Mouse (Mus musculus) kidney, adult 2 months (tissue): ENCODE results near the gene Tigd4. TPM values are rescaled to one million over a fixed set of nuclear protein-coding genes. Genes with fewer than 3 reads are reported as not detected.
A peak's percentile ranks its signal among the peaks of the same experiment; 100 is the strongest.

Experiments
- DNase-seq: peaks from one replicate; pipeline ENCODE4 v3.0.0; 2021
- H3K27ac ChIP-seq: fragments of 200-500 bp; 2 replicates; pipeline ENCODE4 v1.5.1; 2012; ENCODE audit warnings: low read depth, low read length, control low read depth, inconsistent platforms; ENCODE audit not compliant: insufficient read depth
- H3K27me3 ChIP-seq: fragments of 200-500 bp; replicated peaks from 2 replicates; pipeline ENCODE4 v1.6.1; 2012; ENCODE audit warnings: mild to moderate bottlenecking, moderate library complexity, low read length, inconsistent platforms; ENCODE audit not compliant: control insufficient read depth, insufficient read depth
- H3K36me3 ChIP-seq: fragments of 200-500 bp; 2 replicates; pipeline ENCODE4 v1.6.1; 2012; ENCODE audit warnings: mild to moderate bottlenecking, moderate library complexity, low read length, inconsistent platforms; ENCODE audit not compliant: control insufficient read depth, insufficient read depth
- H3K4me1 ChIP-seq: fragments of 200-500 bp; 2 replicates; pipeline ENCODE4 v1.6.1; 2011; ENCODE audit warnings: low read length; ENCODE audit not compliant: control insufficient read depth, insufficient read depth
- H3K4me3 ChIP-seq: fragments of 200-500 bp; 2 replicates; pipeline ENCODE4 v1.5.1; 2011; ENCODE audit warnings: mild to moderate bottlenecking, low read depth, low read length, control low read depth; ENCODE audit not compliant: insufficient read depth
- CTCF ChIP-seq: fragments of 200-500 bp; conservative IDR thresholded peaks from 2 replicates; pipeline ENCODE4 v1.5.1; 2011; ENCODE audit warnings: low read depth, mild to moderate bottlenecking, control low read depth, low read length, moderate library complexity, mixed read lengths; ENCODE audit not compliant: insufficient read depth, insufficient read length
- POLR2A ChIP-seq: fragments of 200-500 bp; IDR thresholded peaks from one replicate; pipeline ENCODE4 v1.6.1; 2011; ENCODE audit warnings: low read depth, low read length, control low read depth
- WGBS: fragments of 180-500 bp; shearing (Covaris S2); methylation state at CpG from one replicate; pipeline ENCODE4 v1.1.7; 2018; 5-methylcytosine and 5-hydroxymethylcytosine counted together
- polyA plus RNA-seq: library from polyadenylated mRNA; depleted of rRNA; stranded (reverse); fragments of >200 nt; gene quantifications from 2 replicates; pipeline ENCODE4 v1.2.3, GENCODE M21; 2012

The Tigd4 gene
- polyA plus RNA-seq, 1 experiment = not detected

DNA sequence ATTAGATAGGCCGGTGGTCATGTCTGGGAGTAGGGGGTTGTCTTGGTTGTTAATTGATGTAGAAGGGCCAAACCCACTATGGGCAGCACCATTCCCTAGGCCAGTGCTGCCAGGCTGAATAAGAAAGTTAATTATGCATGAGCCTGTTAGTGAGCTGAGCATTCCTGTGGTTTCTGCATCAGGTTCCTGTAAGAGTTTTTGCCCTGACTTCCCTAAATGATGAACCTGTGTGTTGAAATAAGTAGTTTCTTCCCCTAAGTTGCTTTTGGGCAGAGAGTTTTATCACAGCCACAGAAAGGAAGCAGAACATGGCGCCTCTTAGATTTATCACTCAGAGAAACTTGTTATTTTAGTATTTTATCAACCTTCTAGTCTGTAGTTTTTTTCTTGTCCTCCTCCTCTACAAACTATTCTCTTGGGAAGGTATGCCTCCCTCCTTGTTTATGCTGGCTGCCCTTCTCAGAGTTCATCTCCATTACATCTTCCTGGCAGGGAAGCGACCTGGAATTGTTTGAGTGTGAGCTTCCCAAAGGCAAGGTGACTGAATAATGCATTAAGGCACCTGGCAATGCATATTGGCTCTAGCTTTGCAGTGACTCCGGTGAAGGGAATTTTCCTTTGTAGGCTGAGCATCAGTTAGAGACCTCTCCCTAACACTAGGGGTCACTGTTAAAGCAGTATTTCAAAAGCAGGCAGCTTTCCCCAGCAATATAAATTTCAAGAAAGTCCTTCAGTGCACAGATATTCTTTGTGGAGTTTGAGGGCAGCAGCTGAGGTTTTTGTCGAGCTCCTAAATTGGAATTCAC is 21.9 kb downstream of the Tigd4 start:
- DNase-seq = peak; percentile 71
- no peaks in the 10 kb centered on the region for H3K27me3 ChIP-seq
- TF ChIP-seq CTCF = peak; percentile 44; the same call in 1 of the 2 replicates
- no peak for TF ChIP-seq POLR2A
- no peak overlapping the region for H3K27ac ChIP-seq
- WGBS = 20% methylated on average over 5 of the region's 5 CpGs
- no peaks in the 10 kb centered on the region for H3K4me1 ChIP-seq
- H3K36me3 ChIP-seq = no peaks in the 10 kb centered on the region
- H3K4me3 ChIP-seq = no peak overlapping the region

DNA sequence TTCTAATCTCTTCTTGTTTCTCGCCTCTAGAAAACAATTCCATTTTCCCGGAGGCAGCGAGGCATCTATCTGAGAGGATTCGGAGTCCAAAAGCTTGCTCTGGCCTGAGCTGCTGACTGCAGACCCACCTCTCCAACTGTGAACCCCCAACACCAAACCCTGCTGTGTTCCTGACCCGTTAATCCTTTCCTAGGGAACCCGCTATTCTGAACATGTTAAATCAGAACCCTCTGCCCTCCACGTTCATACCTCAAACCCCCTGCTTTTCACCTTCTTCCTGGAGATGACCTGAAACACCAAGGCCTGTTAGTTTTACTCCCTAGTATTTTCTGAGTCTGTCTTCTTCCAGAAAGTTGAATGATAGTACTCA is 22.5 kb downstream of the Tigd4 start:
- Histone ChIP-seq H3K4me1 (no peaks in the 10 kb centered on the region), H3K27ac (no peak overlapping the region), H3K27me3 (no peaks in the 10 kb centered on the region), H3K36me3 (no peaks in the 10 kb centered on the region), H3K4me3 (no peak overlapping the region)
- WGBS = 53% methylated on average over 7 of the region's 7 CpGs
- no peak for TF ChIP-seq CTCF
- no peak for DNase-seq

GRCm38 (mm10) chr3:84618627-84619026 is 25.3 kb downstream of the Tigd4 start:
- H3K27me3 ChIP-seq = no peaks in the 10 kb centered on the region
- H3K4me3 ChIP-seq = no peak overlapping the region
- no peak overlapping the region for H3K27ac ChIP-seq
- DNase-seq = no peak
- no peak for TF ChIP-seq CTCF
- TF ChIP-seq POLR2A = no peak
- no peaks in the 10 kb centered on the region for H3K4me1 ChIP-seq
- no peaks in the 10 kb centered on the region for H3K36me3 ChIP-seq
- WGBS = 86% methylated on average over 2 of the region's 2 CpGs

- H3K36me3 ChIP-seq = no peaks in the 10 kb centered on the region
- no peaks in the 10 kb centered on the region for H3K4me1 ChIP-seq
- WGBS = 99% methylated on average over 7 of the region's 7 CpGs
- no peak for TF ChIP-seq CTCF
- no peak for TF ChIP-seq POLR2A
- DNase-seq = no peak
- no peaks in the 10 kb centered on the region for H3K27me3 ChIP-seq
- no peak overlapping the region for H3K4me3 ChIP-seq
- no peak overlapping the region for H3K27ac ChIP-seq
Measured at GRCm38 (mm10) chr3:84619056-84619455, 25.7 kb downstream of the Tigd4 start.

- H3K4me3 ChIP-seq = no peak overlapping the region
- WGBS = 97% methylated on average over 6 of the region's 6 CpGs
- H3K27ac ChIP-seq = no peak overlapping the region
- TF ChIP-seq CTCF (no peak; the same call in 1 of the 2 replicates), POLR2A (no peak)
- H3K4me1 ChIP-seq = no peaks in the 10 kb centered on the region
- no peaks in the 10 kb centered on the region for H3K27me3 ChIP-seq
- H3K36me3 ChIP-seq = no peaks in the 10 kb centered on the region
- no peak for DNase-seq
Measured at GRCm38 (mm10) chr3:84619725-84620124, 26.4 kb downstream of the Tigd4 start.

DNA sequence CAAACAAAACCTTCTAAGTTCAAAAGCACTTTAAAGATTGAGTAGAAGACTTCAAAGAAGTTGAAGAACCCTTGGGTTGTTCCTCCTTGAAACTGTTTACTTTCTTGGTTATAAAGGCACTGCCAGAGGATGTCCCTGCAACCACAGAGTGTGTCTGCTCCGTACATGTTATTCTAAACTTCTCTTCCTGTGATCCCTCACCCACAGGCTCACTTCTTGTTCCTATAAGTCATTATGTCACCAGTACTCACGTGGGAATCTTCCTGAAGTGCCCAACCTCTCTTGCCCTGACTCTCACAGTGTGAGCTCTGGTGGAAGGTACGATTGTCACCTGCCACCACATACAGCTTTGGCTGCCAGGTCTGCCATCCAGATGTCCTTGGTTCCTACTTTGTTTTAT is 28.7 kb downstream of the Tigd4 start:
- no peak overlapping the region for H3K4me3 ChIP-seq
- H3K36me3 ChIP-seq = no peaks in the 10 kb centered on the region
- H3K27ac ChIP-seq = no peak overlapping the region
- DNase-seq = no peak
- WGBS = 45% methylated on average over 3 of the region's 3 CpGs
- H3K4me1 ChIP-seq = peaks cover 3% of the 10 kb centered on the region; the same call in 1 of the 2 replicates
- H3K27me3 ChIP-seq = no peaks in the 10 kb centered on the region
- no peak for TF ChIP-seq POLR2A
- TF ChIP-seq CTCF = no peak

GRCm38 (mm10) chr3:84631586-84631985 is 38.2 kb downstream of the Tigd4 start:
- H3K4me3 ChIP-seq = no peak overlapping the region
- no peak overlapping the region for H3K27ac ChIP-seq
- no peak for TF ChIP-seq CTCF
- no peak for TF ChIP-seq POLR2A
- over 99% methylated on average over 9 of the region's 9 CpGs for WGBS
- DNase-seq = no peak
- H3K36me3 ChIP-seq = no peaks in the 10 kb centered on the region
- H3K27me3 ChIP-seq = no peaks in the 10 kb centered on the region
- no peaks in the 10 kb centered on the region for H3K4me1 ChIP-seq
